Comparison of ENCODE assay signal across 12 mouse cellular contexts in genomic region chr6:99420666-99421065, GRCm38 (mm10).
A peak's percentile ranks its signal among the peaks of the same experiment; 100 is the strongest.
DNase-seq lines count a peak whose midpoint lies in the region; ATAC-seq and TF ChIP-seq lines count a peak whose summit lies in the region.
"Had no signal": no experiment of that assay in that cellular context is flagged by ENCODE, and none has a peak within 500 bp of the region (broad histone marks: within the 10 kb centered on the region; RNA-seq: fewer than 3 reads in every experiment).

No protein-coding gene starts in this region.

- WGBS in midbrain, postnatal 0 days, result 86% methylated on average over 8 of the region's 8 CpGs

- no peak overlapping the region for H3K9ac ChIP-seq in midbrain, postnatal 0 days (replicated peaks; ENCODE audit: low read length, poor library complexity, severe bottlenecking)
- H3K9ac ChIP-seq: liver, embryonic 13.5 days had no signal

- intact Hi-C loops in heart, postnatal 36 days (cut with DNase I), result no loop called here
- intact Hi-C loops in heart, postnatal 10 days (cut with DNase I), result no loop called here

- TF ChIP-seq CTCF in midbrain, postnatal 0 days (IDR thresholded peaks at IDR 0.05), result no peak

- no peak overlapping the region for H3K4me3 ChIP-seq in midbrain, postnatal 0 days (ENCODE audit: low read depth, low read length)
- H3K4me3 ChIP-seq: liver, embryonic 13.5 days had no signal

- no peaks in the 10 kb centered on the region for H3K4me1 ChIP-seq in midbrain, postnatal 0 days (ENCODE audit: insufficient read depth, low read length)
- H3K4me1 ChIP-seq: liver, embryonic 13.5 days had no signal

- peak; percentile 54 for ATAC-seq in frontal cortex, adult (ENCODE audit: low TSS enrichment)
- ATAC-seq in midbrain, postnatal 0 days (ENCODE audit: low FRiP score), result no peak
- ATAC-seq: intestine, embryonic 16.5 days had no signal

- H3K36me3 ChIP-seq in midbrain, postnatal 0 days (ENCODE audit: insufficient read depth, low read length), result no peaks in the 10 kb centered on the region

- no peak for DNase-seq in frontal cortex, postnatal 25 days (ENCODE audit: low spot score in 2 of 2)
- DNase-seq in CD4-positive, CD25-positive, alpha-beta regulatory T cell, adult 2 months (ENCODE audit: low read depth, low spot score), result peak; percentile 91
- DNase-seq in adrenal gland, postnatal 14 days, result peak; percentile 62
- DNase-seq in naive thymus-derived CD4-positive, alpha-beta T cell, adult 2 months (ENCODE audit: low read depth), result peak; percentile 86
- no peak for DNase-seq in heart, postnatal 36 days
- DNase-seq in heart, postnatal 10 days, result no peak
- no peak for DNase-seq in midbrain, postnatal 0 days (ENCODE audit: low spot score)
- DNase-seq: cerebellum, adult 11-12 months; kidney, postnatal 36 days; liver, embryonic 13.5 days had no signal

- H3K9me3 ChIP-seq in midbrain, postnatal 0 days (ENCODE audit: low read length), result no peaks in the 10 kb centered on the region
- H3K9me3 ChIP-seq: liver, embryonic 13.5 days had no signal

- no peak overlapping the region for H3K4me2 ChIP-seq in midbrain, postnatal 0 days (ENCODE audit: low read depth, low read length, poor library complexity, severe bottlenecking)
- H3K4me2 ChIP-seq: liver, embryonic 13.5 days had no signal

- no peak overlapping the region for H3K27ac ChIP-seq in midbrain, postnatal 0 days (ENCODE audit: low read depth, low read length)
- H3K27ac ChIP-seq: liver, embryonic 13.5 days had no signal

- H3K27me3 ChIP-seq in midbrain, postnatal 0 days (ENCODE audit: insufficient read depth, low read length), result no peaks in the 10 kb centered on the region
- H3K27me3 ChIP-seq: liver, embryonic 13.5 days had no signal

Comparison
In these comparisons a context has a peak if more than half of its experiments do, and no peak if none do; other contexts are left out.
1. DNase-seq: peak in CD4-positive, CD25-positive, alpha-beta regulatory T cell, adult 2 months (single experiment), adrenal gland, postnatal 14 days (single experiment) and naive thymus-derived CD4-positive, alpha-beta T cell, adult 2 months (single experiment); none in frontal cortex, postnatal 25 days (0 of 2), heart, postnatal 36 days (0 of 2), heart, postnatal 10 days (0 of 2) and midbrain, postnatal 0 days (single experiment).